Mouse (Mus musculus) CD4-positive helper T cell, adult 2 months (primary cell): Measurements from ENCODE around the gene Prps1.
A peak's percentile ranks its signal among the peaks of the same experiment; 100 is the strongest.
"Not testable (repeated sequence)": the region's sequence is repeated elsewhere in the genome, so short reads cannot be mapped to it uniquely, and the experiment has no call there.

ENCODE experiments used
- DNase-seq: peaks from one replicate; pipeline ENCODE4 v3.0.0-alpha.2; 2012; ENCODE audit warnings: low read depth, missing footprints, low spot score

Prps1 gene

DNA sequence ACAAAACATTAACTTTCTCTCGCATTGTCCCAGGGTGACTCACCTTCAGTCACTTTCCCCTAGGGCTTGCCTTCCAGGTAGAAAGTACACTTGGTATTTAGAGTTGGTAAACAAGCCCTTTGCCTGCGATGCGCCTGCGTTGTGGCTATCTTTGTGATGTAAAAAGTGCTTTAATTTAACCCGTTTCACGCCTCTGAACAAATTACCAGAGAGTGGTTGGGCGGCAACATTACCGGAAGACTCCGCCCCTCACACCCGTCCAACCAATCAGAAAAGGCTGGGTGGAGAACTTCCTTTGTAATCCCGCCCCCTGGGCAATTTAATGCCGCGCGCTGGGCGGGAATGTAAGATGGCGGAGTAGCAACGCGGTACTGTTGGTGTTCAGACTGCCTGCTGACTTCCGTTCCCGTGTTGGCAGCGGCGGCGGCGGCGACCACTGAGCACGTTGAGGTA is at the start of gene Prps1:
Prps1 (plus strand) TSS at position 335 of the 453 bp plus-strand sequence.
- peak; percentile 91 for DNase-seq

- no peak for DNase-seq
These were observed 48.8 kb upstream of the Prps1 start for GRCm38 (mm10) chrX:140407593-140407992.

- no peak for DNase-seq
These were observed 37.9 kb upstream of the Prps1 start for GRCm38 (mm10) chrX:140418467-140418866.

GRCm38 (mm10) chrX:140427124-140427523 is 29.3 kb upstream of the Prps1 start:
- no peak for DNase-seq

GRCm38 (mm10) chrX:140428252-140428651 is 28.2 kb upstream of the Prps1 start:
- DNase-seq, result peak; percentile 7

DNA sequence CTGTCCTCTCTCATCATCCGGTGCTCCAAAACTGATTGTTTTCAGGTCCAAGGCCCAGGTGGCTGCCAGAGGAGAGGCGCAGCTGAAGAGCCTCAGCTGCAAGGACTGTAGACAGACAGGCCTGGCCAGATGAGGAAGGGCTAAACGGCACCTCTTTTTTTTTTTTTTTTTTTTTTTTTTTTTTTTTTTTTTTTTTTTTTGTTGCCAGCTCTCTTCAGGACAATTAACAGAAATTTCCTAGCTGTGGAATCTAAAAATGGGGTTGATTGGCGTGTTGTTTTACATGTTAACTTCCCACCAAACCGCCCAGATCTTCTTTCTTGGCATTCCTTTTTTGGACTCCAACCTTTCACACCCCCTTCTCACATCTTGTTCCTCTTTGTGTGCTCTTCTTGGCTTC is 26.4 kb upstream of the Prps1 start:
- no peak for DNase-seq

DNA sequence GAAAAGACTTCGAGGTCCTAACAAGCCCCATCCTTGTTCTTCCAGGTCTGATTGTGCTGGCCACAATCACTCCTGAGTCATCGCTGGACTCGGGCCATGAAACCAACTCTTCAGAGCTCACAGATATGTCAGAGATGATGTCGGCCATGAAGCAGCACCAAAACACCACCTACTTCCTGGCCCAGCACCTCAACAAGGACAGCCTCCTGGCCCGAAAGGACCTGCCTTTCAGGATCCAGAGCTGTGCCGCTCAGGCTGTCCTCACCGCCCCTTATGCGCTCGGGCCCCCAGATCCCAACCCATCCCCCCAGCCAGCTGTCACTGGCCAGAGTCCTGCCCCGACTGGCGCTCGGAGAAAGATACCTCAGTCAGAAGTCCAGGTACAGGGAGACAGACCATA is 25.9 kb upstream of the Prps1 start:
- DNase-seq, result no peak

- DNase-seq, result no peak
These were observed 24.4 kb upstream of the Prps1 start for GRCm38 (mm10) chrX:140431981-140432380.

GRCm38 (mm10) chrX:140432786-140433185 is 23.6 kb upstream of the Prps1 start:
- DNase-seq, result no peak

DNA sequence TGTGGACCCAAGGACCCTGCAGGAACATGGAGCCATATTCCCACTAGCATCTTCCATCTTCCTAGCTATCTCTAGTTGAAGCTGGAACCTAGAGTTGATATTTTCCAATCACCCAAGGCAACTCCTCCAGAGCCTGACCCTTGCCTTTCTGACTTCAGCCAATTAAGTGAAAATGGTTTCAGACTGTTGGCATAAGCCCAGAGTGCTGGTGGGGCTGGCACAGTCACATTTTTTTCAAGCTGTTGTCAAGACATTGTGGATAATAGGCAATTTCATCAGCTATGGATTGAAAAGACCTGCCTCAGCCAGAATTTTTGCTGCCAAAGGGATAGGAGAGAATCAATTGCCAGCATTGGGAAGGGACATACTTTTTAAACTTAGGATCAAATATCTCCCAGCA is 18.5 kb upstream of the Prps1 start:
- no peak for DNase-seq

GRCm38 (mm10) chrX:140445551-140445950 is 10.9 kb upstream of the Prps1 start:
- no peak for DNase-seq

GRCm38 (mm10) chrX:140450071-140450470 is 6.3 kb upstream of the Prps1 start:
- DNase-seq, result no peak

DNA sequence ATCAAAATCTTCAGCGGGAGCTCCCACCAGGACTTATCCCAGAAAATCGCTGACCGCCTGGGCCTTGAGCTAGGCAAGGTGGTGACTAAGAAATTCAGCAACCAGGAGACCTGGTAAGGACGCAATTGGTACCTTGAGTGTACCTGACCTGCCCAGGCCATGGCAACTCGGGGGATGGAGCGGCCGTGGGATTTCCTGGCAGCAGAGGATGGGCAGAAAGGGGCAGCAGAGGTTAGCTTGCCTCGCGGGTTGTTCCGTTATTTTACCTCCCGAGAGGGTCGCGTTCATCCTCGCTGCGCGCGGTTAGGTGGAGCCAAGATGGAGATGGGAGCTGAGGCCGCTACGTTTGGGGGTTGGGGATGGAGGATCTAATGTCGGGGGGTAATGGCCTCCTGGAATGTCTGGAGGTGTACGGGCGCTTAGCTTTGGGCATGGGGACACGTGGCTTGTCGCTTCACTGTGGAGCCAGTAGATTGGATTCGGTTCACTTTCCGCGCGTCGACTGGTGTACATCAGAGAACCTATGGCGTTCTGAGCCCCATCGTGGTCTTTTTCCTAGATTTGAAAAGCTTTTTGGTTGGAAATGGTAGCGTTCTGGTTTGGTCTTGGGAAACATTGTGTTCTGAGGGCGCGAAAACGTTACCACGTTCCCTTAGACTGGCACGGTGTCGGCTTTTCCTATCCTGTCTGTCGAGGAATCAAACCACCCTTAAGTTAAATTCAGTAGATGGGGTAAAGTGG is 508 bp downstream of the Prps1 start:
- peak; percentile 32 for DNase-seq

- peak; percentile 14 for DNase-seq
These were observed 1.1 kb downstream of the Prps1 start for GRCm38 (mm10) chrX:140457502-140457901.

DNA sequence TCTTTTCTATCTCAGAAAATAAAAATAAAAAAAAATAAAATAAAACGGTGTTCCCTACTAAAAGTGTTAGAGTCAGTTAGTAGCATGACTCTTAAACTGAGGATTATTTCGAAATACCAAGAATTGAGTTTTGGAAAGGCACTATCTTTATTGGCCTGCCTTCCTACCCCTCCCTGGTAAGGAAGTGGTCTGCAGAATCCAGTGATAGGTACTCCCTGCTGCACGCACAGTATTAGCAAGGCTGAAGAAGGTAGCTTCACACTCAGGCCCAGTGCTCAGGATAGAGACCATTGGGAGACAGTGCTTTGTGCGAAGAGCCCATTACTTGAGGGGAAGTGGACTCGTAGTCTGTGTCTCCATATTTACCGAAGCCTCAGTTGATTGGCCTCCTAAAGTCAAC is 21.8 kb downstream of the Prps1 start:
- DNase-seq, result no peak

- peak; percentile 56 for DNase-seq
These were observed 22.8 kb downstream of the Prps1 start for GRCm38 (mm10) chrX:140479171-140479570.

DNA sequence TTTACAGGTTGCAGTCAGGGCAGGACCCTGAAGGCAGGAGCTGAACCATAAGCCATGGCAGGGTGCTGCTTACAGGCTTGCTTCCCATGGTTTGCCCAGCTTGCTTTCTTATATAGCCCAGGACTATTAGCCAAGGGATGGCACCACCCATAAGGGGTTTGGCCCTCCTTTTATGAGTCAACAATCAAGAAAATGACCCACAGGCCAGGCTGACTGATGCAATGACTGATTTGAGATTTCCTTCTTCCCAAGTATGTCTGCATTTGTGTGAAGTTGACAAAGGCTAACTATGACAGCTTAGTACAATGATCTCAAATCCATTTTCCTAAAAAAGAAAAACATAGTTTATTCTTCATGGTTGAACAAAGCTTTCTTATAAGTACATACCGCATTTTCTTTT is 32.8 kb downstream of the Prps1 start:
- no peak for DNase-seq

GRCm38 (mm10) chrX:140490203-140490602 is 33.8 kb downstream of the Prps1 start:
- DNase-seq, result no peak

GRCm38 (mm10) chrX:140491884-140492571 is 35.6 kb downstream of the Prps1 start:
- peak; percentile 59 for DNase-seq

GRCm38 (mm10) chrX:140493527-140494029 is 37.2 kb downstream of the Prps1 start:
- no peak for DNase-seq

DNA sequence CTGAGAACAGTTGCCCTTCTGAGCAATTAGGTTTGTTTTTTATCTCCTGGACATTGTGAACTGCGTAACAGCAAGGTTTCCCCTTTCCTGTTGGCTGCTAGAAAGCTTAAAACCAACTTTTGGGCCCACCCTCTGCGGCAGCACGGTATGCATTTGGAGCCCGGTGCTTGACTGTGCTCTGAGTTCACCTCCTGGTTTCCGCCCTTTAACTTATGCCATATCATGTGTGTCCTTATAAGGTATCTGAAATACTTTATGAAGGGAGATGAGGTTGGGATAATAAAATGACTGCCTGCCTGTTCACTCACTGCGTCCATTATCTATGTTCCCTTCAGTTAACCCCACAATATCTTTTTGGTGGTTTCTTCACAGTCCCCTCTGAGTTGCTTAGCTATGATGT is 37.8 kb downstream of the Prps1 start:
- DNase-seq, result no peak

GRCm38 (mm10) chrX:140498431-140498830 is 42.0 kb downstream of the Prps1 start:
- not testable (repeated sequence) for DNase-seq

- DNase-seq, result no peak
These were observed 43.9 kb downstream of the Prps1 start for GRCm38 (mm10) chrX:140500306-140500705.
